Mouse (Mus musculus) cortical plate, adult 2 months (tissue): ENCODE results near the gene Hgfac.

Source experiments
- CTCF ChIP-seq: fragments of 200-500 bp; IDR thresholded peaks from 2 replicates; pipeline ENCODE4 v1.5.1; 2011; ENCODE audit warnings: mild to moderate bottlenecking, control low read depth, low read length; ENCODE audit not compliant: insufficient read depth; ENCODE audit errors: extremely low read depth
- POLR2A ChIP-seq: fragments of 200-500 bp; IDR thresholded peaks from 2 replicates; pipeline ENCODE4 v1.6.1; 2011; ENCODE audit warnings: mild to moderate bottlenecking, low read length, control low read depth; ENCODE audit not compliant: insufficient read depth; ENCODE audit errors: extremely low read depth

DNA sequence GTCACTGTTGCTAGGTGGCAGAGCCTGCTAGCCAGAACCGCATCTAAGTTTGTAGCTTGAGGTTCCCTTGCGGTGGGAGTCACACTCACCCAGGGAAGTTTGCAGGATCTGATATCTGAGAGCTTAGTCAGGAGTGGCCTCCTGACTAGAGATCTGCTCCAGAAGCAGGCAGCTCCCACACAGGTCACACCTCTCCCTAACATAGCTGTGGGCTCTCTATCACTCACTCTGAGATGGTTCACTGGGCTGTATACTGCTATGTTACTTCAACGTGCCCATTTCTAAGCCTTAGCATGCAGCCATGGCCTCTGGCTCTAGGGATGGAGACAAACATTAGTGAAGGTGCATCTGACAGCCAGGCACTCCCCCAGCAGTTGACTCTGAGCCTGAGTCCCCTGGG is 50.3 kb downstream of the Hgfac start:
- TF ChIP-seq CTCF (no peak), POLR2A (no peak)
